Mouse (Mus musculus) frontal cortex, adult (tissue): ENCODE results near the gene Krtap2-4.
"Not testable (repeated sequence)": the region's sequence is repeated elsewhere in the genome, so short reads cannot be mapped to it uniquely, and the experiment has no call there.

Experiments used
- ATAC-seq: cut with Nextera tagmentation; 2 replicates; pipeline ENCODE4 v1.9.2; 2017; ENCODE audit warnings: mild to moderate bottlenecking, moderate library complexity, mixed read lengths; ENCODE audit not compliant: low TSS enrichment

The Krtap2-4 gene

DNA sequence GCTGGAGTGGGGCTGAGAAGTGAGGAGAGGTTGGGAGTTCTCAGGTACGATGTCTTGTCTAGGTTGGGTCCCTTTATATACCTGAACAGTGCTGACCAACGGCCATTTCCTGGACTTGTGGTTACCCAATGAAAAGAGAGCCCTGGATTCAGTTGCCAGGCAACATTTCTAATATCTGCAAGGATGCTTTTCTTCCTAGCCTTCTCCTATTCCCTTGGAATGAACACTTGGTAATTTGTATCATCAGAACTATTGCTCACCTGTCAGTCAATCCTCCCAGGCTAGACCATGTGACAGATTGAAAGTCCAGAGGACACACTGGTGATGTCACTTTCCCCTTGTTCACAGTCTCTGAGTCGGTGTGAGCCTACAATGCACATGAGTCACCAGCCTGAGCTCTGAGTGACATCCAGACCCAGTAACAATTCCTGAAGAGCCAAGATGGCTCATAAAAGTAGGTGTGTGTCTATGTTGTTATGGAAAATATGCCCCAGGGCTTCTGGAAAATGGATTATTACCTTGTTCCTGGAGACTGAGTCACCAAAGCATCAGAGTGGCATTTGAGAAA is at the start of gene Krtap2-4:
Krtap2-4 (minus strand) TSS at position 51 of the 568 bp plus-strand sequence.
- ATAC-seq = no peak

DNA sequence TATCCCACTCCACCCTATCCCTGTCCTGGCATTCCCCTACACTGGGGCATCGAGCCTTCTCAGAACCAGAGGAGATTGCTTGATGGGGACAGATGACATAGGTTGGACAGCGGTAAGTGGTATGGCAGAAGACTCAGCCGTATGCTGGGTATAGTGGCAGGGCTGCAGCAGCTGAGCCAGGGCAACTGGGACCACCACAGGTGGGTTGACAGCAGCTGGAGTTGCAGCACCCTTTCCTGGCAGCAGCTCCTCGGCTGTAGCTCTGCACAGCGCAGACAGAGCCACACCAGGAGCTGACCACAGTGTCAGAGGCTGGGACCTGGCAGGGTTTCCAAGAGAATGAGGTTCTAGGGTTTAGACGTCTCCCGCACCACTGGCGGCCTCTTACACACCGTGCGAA is 48.2 kb upstream of the Krtap2-4 start:
- ATAC-seq = no peak

DNA sequence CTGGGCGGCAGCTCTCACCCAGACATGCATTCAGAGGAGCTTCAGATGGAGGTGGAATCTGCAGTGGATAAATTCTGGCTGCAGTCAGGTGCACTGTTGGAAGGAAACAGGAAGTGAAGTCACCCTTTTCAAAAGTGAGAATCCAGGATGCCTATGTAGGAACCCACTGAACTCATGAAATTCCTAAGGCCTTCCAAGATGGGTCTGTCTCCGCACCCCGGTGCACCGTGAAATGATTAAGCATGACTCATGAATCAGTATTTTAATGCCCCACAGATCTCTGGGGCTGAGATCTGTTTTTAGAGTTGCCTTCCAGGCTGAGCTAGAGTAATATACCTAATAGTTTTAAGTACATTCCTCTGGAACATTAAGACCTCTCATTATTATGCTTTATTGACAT is 44.6 kb upstream of the Krtap2-4 start:
- no peak for ATAC-seq

DNA sequence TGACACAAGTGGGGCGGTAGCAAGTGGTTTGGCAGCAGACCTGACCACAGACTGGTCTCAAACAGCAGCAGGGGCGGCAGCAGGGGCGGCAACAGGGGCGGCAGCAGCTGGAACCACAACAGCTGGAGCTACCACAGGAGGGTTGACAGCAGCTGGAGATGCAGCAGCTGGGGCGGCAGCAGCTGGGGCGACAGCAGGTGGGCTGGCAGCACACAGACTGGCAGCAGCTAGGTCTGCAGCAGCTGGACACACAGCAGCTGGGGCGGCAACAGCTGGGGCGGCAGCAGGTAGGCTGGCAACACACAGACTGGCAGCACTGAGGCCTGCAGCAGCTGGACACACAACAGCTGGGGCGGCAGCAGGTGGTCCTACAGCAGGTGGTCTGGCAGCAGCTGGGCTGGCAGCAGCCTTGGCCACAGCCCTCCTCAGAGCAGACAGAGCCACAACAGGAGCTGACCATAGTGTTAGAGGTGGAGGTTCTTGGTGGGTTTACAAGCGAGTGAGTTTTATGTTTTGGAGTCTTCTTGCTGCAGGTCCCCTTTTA is 43.9 kb upstream of the Krtap2-4 start, which contains the start of gene Gm11563:
Gm11563 (minus strand) TSS at position 494 of the 544 bp plus-strand sequence.
- ATAC-seq = not testable (repeated sequence)

DNA sequence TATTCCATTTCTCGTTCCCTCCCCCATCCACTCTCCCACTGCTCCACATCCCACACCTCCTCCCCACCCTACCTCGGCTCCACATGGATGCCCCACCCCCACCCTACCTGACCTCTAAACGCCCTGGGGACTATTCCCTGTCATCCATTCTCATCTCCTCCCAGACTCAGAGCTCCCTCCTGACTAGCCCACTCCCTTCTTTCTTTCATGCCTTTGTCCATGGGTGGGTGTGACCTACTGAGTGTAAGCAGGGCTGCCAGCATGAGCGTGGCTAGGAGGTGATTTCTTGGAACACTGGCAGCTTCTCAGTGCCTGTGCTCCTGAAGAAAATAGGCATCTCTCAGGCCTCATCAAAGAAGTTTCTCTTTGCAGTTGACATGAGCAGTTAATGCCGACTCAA is 42.4 kb upstream of the Krtap2-4 start:
- ATAC-seq = no peak

DNA sequence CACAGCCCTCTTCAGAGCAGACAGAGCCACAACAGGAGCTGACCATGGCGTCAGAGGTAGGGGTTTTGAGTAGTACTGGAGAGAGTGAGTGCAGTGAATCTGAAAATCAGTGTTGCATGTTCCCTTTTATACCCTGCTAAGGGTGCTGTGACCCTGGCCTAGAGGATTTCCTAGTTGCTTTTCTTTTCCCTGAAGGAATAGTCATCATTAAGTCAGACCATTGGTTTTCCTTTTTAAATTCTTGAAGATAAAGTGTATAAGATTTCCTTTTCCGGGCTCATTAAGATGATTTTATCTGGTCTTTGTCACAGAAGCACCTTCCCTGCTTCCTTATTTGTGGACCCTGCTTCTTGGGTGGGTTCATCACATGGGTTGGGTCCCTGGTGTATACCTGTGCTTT is 35.5 kb upstream of the Krtap2-4 start, which contains the start of gene Gm11555:
Gm11555 (minus strand) TSS at position 101 of the 400 bp plus-strand sequence.
- no peak for ATAC-seq

DNA sequence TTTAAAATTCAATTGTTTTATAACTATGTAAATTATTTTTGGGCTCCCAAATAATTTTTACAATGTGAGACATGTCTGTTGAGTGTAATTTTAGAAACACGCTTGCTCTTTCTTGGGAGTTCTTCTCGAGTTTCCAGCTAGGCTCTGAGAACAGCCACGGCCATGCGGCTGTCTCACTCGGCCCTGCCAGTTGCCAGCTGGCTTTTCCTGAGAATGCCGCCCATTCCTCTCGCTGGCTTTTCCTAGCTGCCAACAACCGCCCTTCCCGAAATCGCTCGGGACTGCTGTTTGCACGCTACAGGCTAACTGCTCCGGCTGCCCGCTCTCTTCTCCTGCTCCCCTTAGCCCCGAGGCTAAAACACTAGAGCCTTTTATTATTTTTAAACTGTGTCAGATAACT is 31.8 kb upstream of the Krtap2-4 start:
- ATAC-seq = peak; percentile 69; the same call in 1 of the 2 replicates

DNA sequence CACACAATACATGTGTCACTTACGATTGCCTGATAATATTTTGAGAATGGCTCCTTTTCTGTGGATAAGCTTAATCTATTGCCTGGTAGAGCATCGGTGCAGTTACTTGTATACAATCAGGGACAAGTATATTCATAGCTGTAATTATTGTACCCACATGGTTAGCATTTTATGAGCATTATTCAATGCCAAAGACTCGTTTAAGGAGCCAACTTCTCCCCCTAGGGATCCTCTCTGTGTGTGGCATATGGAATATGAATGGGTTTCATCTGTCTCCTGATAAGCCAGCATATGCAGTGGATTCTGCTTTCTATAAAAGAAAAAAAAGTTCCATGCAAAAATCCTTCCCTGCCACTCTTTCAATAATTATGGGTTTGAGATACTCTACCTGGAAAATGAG is 29.7 kb upstream of the Krtap2-4 start:
- no peak; the same call in 1 of the 2 replicates for ATAC-seq

DNA sequence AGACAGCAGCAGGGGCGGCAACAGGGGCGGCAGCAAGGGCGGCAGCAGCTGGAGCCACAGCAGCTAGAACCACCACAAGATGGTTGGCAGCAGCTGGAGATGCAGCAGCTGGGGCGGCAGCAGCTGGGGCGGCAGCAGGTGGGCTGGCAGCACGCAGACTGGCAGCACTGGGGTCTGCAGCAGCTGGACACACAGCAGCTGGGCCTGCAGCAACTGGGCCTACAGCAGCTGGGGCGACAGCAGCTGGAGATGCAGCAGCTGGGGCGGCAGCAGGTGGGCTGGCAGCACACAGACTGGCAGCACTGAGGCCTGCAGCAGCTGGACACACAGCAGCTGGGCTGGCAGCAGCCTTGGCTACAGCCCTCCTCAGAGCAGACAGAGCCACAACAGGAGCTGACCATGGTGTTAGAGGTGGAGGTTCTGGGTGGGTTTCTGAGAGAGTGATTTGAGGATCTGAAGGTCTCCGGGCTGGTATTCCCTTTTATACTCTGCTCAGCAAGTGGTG is 29.0 kb upstream of the Krtap2-4 start, which contains the start of gene Krtap4-7:
Krtap4-7 (minus strand) TSS at position 455 of the 505 bp plus-strand sequence.
- not testable (repeated sequence) for ATAC-seq

DNA sequence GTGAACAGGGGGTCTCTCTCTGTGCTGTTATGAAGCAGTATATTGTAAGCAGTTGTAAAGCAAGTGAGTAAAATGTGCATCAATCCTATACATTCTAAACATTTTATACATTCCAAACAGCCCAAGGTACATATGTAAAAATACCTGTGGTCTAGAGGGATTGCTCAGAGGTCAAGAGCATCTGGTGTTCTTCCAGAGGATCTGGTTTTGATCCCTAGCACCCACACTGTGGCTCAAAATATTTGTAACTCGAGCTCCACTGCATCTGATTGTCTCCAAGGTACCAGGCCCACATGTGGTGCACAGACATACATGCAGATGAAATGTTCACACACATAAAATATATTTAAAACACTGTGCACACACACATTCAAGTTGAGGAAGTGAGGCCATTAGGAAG is 26.3 kb upstream of the Krtap2-4 start:
- no peak for ATAC-seq

DNA sequence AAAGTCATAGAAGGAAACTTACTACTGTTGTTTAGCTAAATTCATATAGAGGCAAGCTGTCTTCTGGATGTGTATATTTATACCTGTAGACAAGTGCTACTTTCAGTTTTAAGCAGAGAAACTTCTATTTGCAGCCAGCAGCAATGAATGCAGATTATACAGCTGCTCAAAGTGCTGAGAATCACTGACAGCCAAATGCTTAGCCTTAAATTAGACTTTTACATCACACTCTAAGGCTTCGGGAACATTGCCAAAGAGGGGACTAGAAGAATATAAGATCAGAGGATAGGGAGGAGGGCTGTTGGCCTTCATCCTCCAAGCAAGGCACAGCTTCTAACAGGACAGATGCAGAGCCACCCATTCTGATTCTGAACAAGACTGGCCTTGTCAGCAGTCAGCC is 22.4 kb upstream of the Krtap2-4 start:
- ATAC-seq = peak; percentile 78

DNA sequence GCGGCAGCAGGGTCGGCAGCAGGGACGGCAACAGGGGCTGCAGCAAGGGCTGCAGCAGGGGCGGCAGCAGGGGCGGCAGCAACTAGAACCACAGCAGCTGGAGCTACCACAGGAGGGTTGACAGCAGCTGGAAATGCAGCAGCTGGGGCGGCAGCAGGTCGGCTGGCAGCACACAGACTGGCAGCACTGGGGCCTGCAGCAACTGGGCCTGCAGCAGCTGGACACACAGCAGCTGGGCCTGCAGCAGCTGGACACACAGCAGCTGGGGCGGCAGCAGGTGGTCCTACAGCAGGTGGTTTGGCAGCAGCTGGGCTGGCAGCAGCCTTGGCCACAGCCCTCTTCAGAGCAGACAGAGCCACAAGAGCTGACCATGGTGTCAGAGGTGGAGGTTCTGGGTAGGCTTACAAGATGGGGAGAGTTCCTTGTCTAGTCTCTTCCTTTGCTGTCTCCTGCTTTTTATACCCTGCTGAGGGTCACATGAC is 20.0 kb upstream of the Krtap2-4 start, which contains the start of gene Krtap4-2:
Krtap4-2 (minus strand) TSS at position 432 of the 482 bp plus-strand sequence.
- no peak for ATAC-seq

DNA sequence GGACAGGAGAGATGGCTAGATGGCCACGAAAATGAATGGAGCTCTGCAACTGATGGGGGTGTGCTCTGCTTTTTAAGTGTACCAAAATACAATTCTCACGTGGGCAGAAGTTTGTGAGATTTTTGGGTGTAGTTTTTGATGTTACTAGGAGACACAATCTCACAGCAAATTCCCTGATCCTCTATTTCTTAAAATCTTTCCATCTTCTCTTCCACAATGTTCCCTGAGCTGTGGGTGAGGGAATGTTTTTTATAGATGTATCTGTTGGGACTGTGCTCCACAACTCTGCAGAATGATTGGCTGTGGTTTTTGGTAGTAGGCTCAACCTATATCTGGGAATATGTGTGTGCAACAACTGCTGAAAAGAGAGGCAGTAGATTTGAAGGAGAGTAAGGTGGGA is 18.6 kb upstream of the Krtap2-4 start:
- ATAC-seq = peak; percentile 92

DNA sequence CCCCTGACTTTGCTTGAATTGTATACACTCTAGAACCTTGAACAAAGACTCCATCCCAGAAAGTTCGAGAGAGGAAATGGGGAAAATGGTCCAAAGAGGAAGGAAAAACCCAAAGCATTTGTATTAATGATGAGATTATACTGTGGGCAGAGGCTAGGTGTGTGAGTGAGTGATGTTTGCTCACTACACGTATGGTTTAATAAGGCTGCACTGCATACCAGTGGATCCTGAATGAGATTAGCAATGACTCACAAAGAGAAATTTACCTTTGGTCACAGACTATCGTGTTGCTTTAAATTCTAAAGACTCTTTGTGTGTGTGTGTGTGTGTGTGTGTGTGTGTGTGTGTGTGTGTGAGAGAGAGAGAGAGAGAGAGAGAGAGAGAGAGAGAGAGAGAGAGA is 16.2 kb upstream of the Krtap2-4 start:
- no peak for ATAC-seq

DNA sequence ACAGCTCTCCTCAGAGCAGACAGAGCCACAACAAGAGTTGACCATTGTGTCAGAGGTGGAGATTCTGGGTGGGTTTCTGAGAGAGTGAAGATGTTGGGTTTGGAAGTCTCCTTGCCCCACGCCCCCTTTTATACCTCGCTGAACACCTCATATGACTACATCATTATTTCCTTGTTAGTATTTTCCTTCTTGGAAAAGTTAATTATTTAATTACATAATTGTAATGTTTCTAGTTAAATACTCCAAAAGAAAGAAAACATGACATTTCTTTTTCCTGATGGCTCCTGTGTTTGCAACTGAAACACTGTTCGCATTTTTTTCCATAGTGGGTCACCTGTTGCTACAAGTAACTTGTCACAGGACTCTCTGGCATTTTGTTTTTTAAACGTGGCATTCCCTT is 13.5 kb upstream of the Krtap2-4 start, which contains the start of gene Krtap4-1:
Krtap4-1 (minus strand) TSS at position 101 of the 400 bp plus-strand sequence.
- ATAC-seq = no peak

DNA sequence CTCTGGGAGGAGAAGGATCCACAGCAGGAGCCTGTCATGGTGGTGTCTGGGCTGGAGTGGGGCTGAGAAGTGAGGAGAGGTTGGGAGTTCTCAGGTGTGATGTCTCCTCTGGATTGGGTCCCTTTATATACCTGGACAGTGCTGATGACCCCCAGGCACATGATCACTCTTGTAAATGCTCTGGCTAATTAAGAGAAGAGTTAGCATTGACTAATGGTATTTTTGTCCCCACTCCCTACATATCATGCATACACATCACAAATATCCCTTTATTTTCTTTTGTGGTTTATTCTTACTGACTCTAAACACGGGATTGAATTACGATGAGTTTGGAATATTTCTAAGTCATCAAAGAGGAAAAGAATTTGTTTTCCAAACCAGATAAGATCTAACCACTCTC is 5.7 kb upstream of the Krtap2-4 start, which contains the start of gene Gm11562:
Gm11562 (minus strand) TSS at position 101 of the 400 bp plus-strand sequence.
- ATAC-seq = no peak

DNA sequence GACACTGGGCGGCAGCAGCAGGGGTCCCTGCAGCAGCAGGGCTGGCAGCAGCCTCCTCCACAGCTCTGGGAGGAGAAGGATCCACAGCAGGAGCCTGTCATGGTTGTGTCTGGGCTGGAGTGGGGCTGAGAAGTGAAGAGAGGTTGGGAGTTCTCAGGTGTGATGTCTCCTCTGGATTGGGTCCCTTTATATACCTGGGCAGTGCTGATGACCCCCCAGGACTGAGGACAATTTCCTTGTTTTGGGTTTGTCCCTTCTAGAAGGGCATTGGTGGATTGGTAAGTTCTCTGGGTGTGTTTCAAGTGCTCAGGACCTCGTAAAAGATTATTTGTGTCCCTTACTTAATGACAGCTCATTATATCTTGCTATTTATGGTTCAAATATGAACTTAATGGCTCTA is 4.6 kb downstream of the Krtap2-4 start, which contains the start of gene Gm11937:
Gm11937 (minus strand) TSS at position 101 of the 400 bp plus-strand sequence.
- ATAC-seq = not testable (repeated sequence)

DNA sequence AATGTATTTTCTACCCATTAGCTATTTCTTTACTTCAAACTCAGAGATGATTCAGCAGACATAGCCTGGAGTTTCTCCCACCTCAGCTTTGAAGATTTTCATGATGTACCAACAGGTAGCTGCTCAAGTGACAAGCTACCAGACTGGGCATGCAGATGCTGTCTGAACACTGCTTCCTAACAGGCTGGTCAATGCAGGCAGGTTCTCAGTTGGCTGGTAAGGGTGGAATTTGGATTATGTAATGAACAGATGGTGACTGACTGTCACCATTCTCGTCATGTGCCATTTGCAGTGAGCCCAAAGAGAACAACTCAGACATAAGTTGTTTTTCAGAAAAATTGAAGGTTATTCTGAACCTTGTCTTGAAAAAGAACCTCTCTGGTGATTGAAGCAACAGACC is 5.5 kb downstream of the Krtap2-4 start:
- peak; percentile 79; the same call in 1 of the 2 replicates for ATAC-seq

DNA sequence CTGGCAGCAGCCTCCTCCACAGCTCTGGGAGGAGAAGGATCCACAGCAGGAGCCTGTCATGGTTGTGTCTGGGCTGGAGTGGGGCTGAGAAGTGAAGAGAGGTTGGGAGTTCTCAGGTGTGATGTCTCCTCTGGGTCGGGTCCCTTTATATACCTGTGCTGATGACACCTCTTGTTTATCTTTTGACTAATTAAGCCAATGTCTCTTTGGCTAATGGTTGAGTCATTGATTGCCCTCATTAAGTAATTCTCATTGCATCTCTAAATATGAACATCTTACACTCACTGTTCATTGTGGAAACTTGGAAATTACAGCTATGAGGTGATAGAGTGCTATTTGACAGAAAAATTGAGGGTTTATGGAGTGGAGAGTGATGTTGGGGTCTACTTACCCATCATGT is 11.4 kb downstream of the Krtap2-4 start, which contains the start of gene Gm11938:
Gm11938 (minus strand) TSS at position 101 of the 400 bp plus-strand sequence.
- ATAC-seq = not testable (repeated sequence)

DNA sequence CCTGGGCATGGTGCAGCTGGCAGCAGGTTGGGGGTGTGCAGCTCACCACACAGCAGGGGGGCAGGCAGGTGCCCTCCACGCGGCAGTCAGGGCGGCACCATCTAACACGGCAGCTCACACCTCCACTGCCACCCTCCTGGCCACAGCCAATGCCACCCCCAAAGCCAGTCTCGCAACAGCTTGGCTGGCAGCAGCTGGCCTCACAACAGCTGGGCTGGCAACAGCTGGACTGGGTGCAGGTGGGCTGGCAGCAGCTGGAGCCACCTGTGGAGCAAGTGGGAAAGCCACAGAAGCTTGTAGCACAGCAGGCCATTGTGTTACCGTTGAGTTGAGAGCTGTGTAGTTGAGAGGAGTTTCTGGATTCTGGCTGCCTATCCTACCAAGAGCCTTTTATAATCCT is 16.9 kb downstream of the Krtap2-4 start, which contains the start of gene Krtap9-3:
Krtap9-3 (minus strand) TSS at position 364 of the 400 bp plus-strand sequence.
- not testable (repeated sequence) for ATAC-seq

DNA sequence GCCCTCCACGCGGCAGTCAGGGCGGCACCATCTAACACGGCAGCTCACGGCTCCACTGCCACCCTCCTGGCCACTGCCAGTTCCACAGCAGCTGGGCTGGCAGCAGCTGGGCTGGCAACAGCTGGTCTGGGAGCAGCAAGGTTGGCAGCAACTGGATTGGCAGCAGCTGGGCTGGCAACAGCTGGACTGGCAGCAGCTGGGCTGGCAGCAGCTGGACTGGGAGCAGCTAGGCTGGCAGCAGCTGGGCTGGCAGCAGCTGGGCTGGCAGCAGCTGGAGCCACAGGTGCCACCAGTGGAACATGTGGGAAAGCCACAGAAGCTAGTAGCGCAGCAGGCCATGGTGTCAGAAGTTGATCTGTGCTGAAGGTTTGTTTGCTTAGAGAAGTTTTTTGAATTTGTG is 23.7 kb downstream of the Krtap2-4 start, which contains the start of gene Krtap1-3:
Krtap1-3 (minus strand) TSS at position 359 of the 400 bp plus-strand sequence.
- ATAC-seq = no peak

DNA sequence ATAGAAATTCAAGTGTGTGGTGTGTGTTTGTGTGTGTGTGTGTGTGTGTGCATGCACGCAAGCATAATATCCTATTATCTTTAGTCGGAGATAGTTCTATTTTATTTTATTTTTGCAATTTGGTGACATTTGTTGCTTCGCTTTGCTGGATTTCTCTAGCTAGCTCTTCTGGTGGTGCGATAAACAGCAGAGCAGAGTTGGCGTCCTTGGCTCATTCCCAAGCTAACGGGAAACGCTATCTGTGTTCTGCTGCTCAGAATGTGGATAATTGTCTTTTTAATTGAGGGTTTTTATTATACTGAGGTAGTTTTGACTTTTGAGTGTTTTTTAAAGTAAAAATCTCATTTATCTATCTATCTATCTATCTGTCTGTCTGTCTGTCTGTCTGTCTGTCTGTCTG is 29.6 kb downstream of the Krtap2-4 start:
- no peak for ATAC-seq
